Mouse (Mus musculus): ENCODE results near the gene Rrnad1.

DNA sequence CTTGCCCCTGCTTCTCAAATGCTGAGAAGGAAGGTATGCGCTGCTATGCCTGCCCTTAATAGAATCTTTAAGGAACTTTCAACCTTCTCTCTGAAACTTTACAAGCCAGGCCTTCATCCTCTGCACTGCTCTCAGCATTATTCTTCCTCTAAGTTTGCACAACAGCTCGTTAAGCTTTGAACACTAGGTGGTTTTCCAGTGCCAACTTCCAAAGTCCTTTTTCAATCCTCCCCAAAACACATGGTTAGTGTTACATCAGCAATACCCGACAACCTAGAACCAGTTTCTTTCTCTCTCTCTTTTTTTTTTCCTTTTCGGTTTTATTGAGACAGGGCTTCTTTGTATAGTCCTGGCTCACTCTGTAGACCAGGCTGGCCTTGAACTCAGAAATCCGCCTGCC lies 3.5 kb upstream of the Rrnad1 start:
- TF ChIP-seq CTCF (IDR thresholded peaks at IDR 0.05; ENCODE audit: low read depth, low read length) (no peak), POLR2A (IDR thresholded peaks at IDR 0.05; ENCODE audit: borderline replicate concordance, low read depth, low read length) (no peak)

Data from bone marrow macrophage, adult 2 months (primary cell).